Mouse (Mus musculus) stomach, postnatal 0 days (tissue): ENCODE data around the gene Comtd1.

ENCODE experiments used
- CTCF ChIP-seq: IDR thresholded peaks from 2 replicates; pipeline ENCODE4 v1.5.1; 2016; ENCODE audit warnings: antibody characterized with exemption, low read depth, mild to moderate bottlenecking, moderate library complexity
- EP300 ChIP-seq: optimal IDR thresholded peaks from 2 replicates; pipeline ENCODE3; 2016; ENCODE audit warnings: antibody characterized with exemption

DNA sequence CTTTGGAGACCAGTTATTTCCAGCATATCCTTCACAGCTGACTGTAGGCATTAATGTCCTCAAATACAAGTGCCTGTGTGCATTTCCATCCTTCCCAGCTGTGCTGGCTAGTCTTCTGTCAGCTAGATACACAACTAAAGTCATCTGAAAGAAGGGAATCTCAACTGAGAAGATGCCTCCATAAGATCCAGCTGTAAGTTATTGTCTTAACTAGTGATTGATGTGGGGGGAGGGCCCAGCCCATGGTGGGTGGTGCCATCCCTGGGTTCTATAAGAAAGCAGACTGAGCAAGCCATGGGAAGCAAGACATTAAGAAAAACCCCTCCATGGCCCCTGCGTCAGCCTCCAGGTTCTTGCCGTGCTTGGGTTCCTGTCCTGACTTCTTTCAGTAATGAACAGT, 23.8 kb downstream of the Comtd1 start, which contains the start of gene Vdac2:
- no peak for TF ChIP-seq CTCF
- TF ChIP-seq EP300 = no peak
